Mouse (Mus musculus) CH12.LX (cell line): Measurements from ENCODE around the gene Btbd2. TPM values are rescaled to one million over a fixed set of nuclear protein-coding genes. Genes with fewer than 3 reads are reported as not detected.

Experiments
- DNase-seq: peaks from one replicate; pipeline ENCODE4 v3.0.0-alpha.2; 2013; ENCODE audit errors: extremely low read depth
- H3K27ac ChIP-seq: 2 replicates; pipeline ENCODE4 v1.5.1; 2012; ENCODE audit warnings: low read depth, mild to moderate bottlenecking, control low read depth, moderate library complexity; ENCODE audit not compliant: insufficient read depth
- H3K27me3 ChIP-seq: replicated peaks from 2 replicates; pipeline ENCODE3; 2012; ENCODE audit warnings: inconsistent platforms
- H3K36me3 ChIP-seq, 2 experiments: replicated peaks in 1 of 2; 2 replicates each; pipeline versions ENCODE3 to v1.6.1; 2012; ENCODE audit warnings: inconsistent platforms in 1 of 2, low read length in 1 of 2, mild to moderate bottlenecking in 1 of 2, mixed read lengths in 1 of 2, moderate library complexity in 1 of 2; ENCODE audit not compliant: control insufficient read depth in 1 of 2, insufficient read depth in 1 of 2
- H3K4me1 ChIP-seq, 2 experiments: 2 replicates each; pipeline ENCODE4 v1.6.1; 2012; ENCODE audit warnings: inconsistent platforms in 1 of 2, moderate library complexity in 1 of 2; ENCODE audit not compliant: insufficient read depth in 2 of 2, control insufficient read depth in 1 of 2
- H3K4me2 ChIP-seq: 2 replicates; pipeline ENCODE4 v1.6.1; 2012; ENCODE audit warnings: low read depth, mild to moderate bottlenecking, control low read depth; ENCODE audit not compliant: poor library complexity, insufficient read depth, severe bottlenecking
- H3K4me3 ChIP-seq, 3 experiments: fragments of 150-350 bp in 1 of 3; sonication (generic) in 1 of 3; replicated peaks in 1 of 3; 2 replicates each; pipeline versions ENCODE3 to v1.5.1; 2011 to 2012; ENCODE audit warnings: low read depth in 2 of 3, low read length in 2 of 3, mild to moderate bottlenecking in 2 of 3, moderate library complexity in 2 of 3, control low read depth in 1 of 3, improper control_type of control experiment in 1 of 3, inconsistent platforms in 1 of 3, mixed read lengths in 1 of 3; ENCODE audit not compliant: poor library complexity in 1 of 3
- H3K79me2 ChIP-seq: replicated peaks from 2 replicates; pipeline ENCODE4 v1.6.1; 2012; ENCODE audit warnings: mild to moderate bottlenecking, moderate library complexity; ENCODE audit not compliant: control insufficient read depth, poor library complexity, insufficient read depth, severe bottlenecking; ENCODE audit errors: extremely low read depth
- H3K9ac ChIP-seq: 2 replicates; pipeline ENCODE4 v1.6.1; 2012; ENCODE audit warnings: low read depth, mild to moderate bottlenecking, control low read depth, moderate library complexity; ENCODE audit not compliant: insufficient read depth
- H3K9me3 ChIP-seq: replicated peaks from 2 replicates; pipeline ENCODE3; 2012; ENCODE audit warnings: low read length, inconsistent platforms, mixed read lengths
- CHD1 ChIP-seq: IDR thresholded peaks from 2 replicates; pipeline ENCODE4 v1.6.1; 2012; ENCODE audit warnings: low read depth, low read length, improper control_type of control experiment, inconsistent platforms
- CHD2 ChIP-seq: IDR thresholded peaks from 2 replicates; pipeline ENCODE4 v1.6.1; 2011; ENCODE audit warnings: low read length, improper control_type of control experiment
- ELF1 ChIP-seq: IDR thresholded peaks from 2 replicates; pipeline ENCODE4 v1.6.1; 2014; ENCODE audit warnings: low read depth, mild to moderate bottlenecking, inconsistent platforms, low read length, improper control_type of control experiment
- EP300 ChIP-seq: IDR thresholded peaks from 2 replicates; pipeline ENCODE4 v1.6.1; 2011; ENCODE audit warnings: low read length, improper control_type of control experiment
- ETS1 ChIP-seq: conservative IDR thresholded peaks from 2 replicates; pipeline ENCODE4 v1.6.1; 2012; ENCODE audit warnings: low read depth, mild to moderate bottlenecking, inconsistent platforms, low read length, improper control_type of control experiment, moderate library complexity
- GABPA ChIP-seq: IDR thresholded peaks from 2 replicates; pipeline ENCODE4 v1.6.1; 2012; ENCODE audit warnings: low read depth, low read length, improper control_type of control experiment, inconsistent platforms; ENCODE audit not compliant: insufficient replicate concordance
- MAFK ChIP-seq: IDR thresholded peaks from 2 replicates; pipeline ENCODE4 v1.6.1; 2011; ENCODE audit warnings: low read length, improper control_type of control experiment; ENCODE audit not compliant: insufficient replicate concordance
- MAX ChIP-seq: IDR thresholded peaks from 2 replicates; pipeline ENCODE4 v1.6.1; 2011; ENCODE audit warnings: low read length, improper control_type of control experiment
- NELFE ChIP-seq: IDR thresholded peaks from 2 replicates; pipeline ENCODE4 v1.6.1; 2011; ENCODE audit warnings: low read depth, low read length, improper control_type of control experiment
- SIN3A ChIP-seq: IDR thresholded peaks from 2 replicates; pipeline ENCODE4 v1.6.1; 2012; ENCODE audit warnings: low read length, improper control_type of control experiment, inconsistent platforms
- SMC3 ChIP-seq: IDR thresholded peaks from 2 replicates; pipeline ENCODE4 v1.6.1; 2011; ENCODE audit warnings: low read depth, low read length, improper control_type of control experiment
- ZMIZ1 ChIP-seq: IDR thresholded peaks from 2 replicates; pipeline ENCODE4 v1.6.1; 2012; ENCODE audit warnings: low read depth, mild to moderate bottlenecking, inconsistent platforms, low read length, improper control_type of control experiment
- ZNF384 ChIP-seq: IDR thresholded peaks from 2 replicates; pipeline ENCODE4 v1.6.1; 2012; ENCODE audit warnings: low read depth, low read length, improper control_type of control experiment, inconsistent platforms
- dilution Hi-C: fragments of 300-500 bp; cut with MboI; formaldehyde crosslinking; loops from 2 replicates; pipeline ENCODE4 v1.14.3; 2020; ENCODE audit warnings: low sequenced_read_pairs; ENCODE audit not compliant: extremely low pct_unique_long_range_greater_than_20kb, extremely low pct_ligation_motif_present
- in situ Hi-C: fragments of 300-500 bp; cut with MboI; formaldehyde crosslinking; loops from 3 replicates; pipeline ENCODE4 v1.14.3; 2019; ENCODE audit warnings: low sequenced_read_pairs, low pct_ligation_motif_present, low pct_unique_long_range_greater_than_20kb, mixed read lengths
- polyA plus RNA-seq: library from polyadenylated mRNA; unstranded; fragments of >175 nt; gene quantifications from 2 replicates; pipeline ENCODE4 v1.2.1, GENCODE M21; 2012; ENCODE audit warnings: low read depth; ENCODE audit not compliant: insufficient read length
- total RNA-seq, 2 experiments: library from RNA; depleted of rRNA; stranded (reverse); fragments of 300-350 nt in 1 of 2; fragments of >200 nt in 1 of 2; gene quantifications; 2 replicates each; pipeline ENCODE4 v1.2.3; 2012 to 2014

Gene Btbd2
- total and polyA plus RNA-seq, 3 experiments: 11.1 to 26.2 (median 19.4) TPM

DNA sequence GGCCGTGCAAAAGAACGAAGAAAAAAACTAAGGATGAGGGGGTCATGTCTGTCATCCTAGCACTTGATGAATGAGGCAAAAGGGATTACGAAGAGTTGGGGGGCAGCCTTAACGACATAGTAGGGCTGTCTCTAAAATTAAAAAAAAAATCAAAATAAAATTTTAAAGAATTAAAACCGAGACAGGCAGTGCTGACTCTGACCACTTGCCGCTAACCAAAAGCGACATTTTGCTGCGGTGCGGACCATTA, 35.3 kb downstream of the Btbd2 start:
- dilution Hi-C loops: no loop called here

DNA sequence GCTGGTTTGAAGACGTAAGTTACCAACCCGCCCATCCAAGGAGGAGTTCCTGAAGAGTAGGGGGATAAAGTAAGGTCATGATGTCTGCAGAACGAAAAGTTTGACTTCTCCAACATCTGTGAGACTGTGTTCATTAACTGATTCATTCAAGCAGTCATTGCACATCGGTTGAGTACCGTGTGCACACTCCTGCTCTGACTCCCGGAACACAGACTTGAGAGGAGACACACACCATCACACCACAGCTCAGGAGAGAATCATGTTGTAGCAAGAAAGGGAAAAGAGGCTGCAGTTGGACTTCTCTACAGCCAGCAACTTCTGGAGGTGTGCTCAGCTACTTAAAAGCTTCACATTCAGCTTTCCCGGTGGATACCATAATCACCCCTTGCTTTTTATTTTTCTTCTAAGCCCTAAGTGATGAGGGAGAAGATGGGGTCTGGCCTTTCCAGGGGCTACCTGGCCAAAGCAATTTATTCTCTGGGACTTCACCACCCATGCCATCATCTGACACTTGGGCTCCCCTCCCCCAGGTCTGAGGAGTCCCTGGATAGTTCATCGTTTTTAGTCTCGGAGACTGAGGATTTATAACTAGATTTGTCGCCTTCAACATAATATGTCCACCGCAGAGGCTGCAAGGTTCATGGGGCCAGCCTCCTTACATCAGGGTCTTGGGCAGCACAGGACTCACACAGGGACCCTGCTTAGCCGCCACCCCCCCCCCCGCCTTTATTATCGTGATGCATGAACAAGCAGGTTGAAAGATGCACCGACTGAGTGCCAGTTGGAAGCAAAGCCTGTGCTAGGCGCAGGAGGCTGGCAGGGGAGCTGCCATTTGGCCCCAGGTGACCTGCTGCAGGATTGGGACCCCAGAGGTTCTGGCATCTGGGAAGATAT, 35.8 kb downstream of the Btbd2 start:
- TF ChIP-seq NELFE: peak; percentile 12; the same call in 1 of the 2 replicates
- no peak for TF ChIP-seq GABPA
- 0 out of 2 replicates have a peak, but pooled peaks have one; percentile 37 for TF ChIP-seq CHD1
- Histone ChIP-seq H3K4me1 (peaks cover 20 to 35% of the 10 kb centered on the region in 2 experiments), H3K4me3 (peak overlapping the region; percentile 63 to 87 (median 63)), H3K4me2 (peak overlapping the region; percentile 98), H3K36me3 (peaks cover 8 to 30% of the 10 kb centered on the region in 2 experiments), H3K27ac (no peak overlapping the region), H3K9ac (peak overlapping the region; percentile 69), H3K9me3 (no peaks in the 10 kb centered on the region), H3K79me2 (peaks cover 18% of the 10 kb centered on the region), H3K27me3 (no peaks in the 10 kb centered on the region)
- in situ Hi-C loops: no loop called here
- dilution Hi-C loops: no loop called here
- no peak for DNase-seq

More for the DNA sequence above, 35.3 kb downstream of the Btbd2 start:
- DNase-seq: no peak
- Histone ChIP-seq H3K4me1 (peaks cover 20 to 41% of the 10 kb centered on the region in 2 experiments), H3K27ac (no peak overlapping the region), H3K79me2 (peaks cover 20% of the 10 kb centered on the region), H3K4me3 (peak overlapping the region; percentile 63 to 87 (median 63))
- TF ChIP-seq ZNF384: no peak
- no peak for TF ChIP-seq MAFK
- TF ChIP-seq MAX: no peak
- TF ChIP-seq, all 38 proteins: peak for 0
- Histone ChIP-seq H3K9me3 (no peaks in the 10 kb centered on the region), H3K27me3 (no peaks in the 10 kb centered on the region), H3K4me2 (peak overlapping the region; percentile 98), H3K9ac (peak overlapping the region; percentile 69), H3K36me3 (peaks cover 3 to 30% of the 10 kb centered on the region in 2 experiments)
- in situ Hi-C loops: no loop called here

DNA sequence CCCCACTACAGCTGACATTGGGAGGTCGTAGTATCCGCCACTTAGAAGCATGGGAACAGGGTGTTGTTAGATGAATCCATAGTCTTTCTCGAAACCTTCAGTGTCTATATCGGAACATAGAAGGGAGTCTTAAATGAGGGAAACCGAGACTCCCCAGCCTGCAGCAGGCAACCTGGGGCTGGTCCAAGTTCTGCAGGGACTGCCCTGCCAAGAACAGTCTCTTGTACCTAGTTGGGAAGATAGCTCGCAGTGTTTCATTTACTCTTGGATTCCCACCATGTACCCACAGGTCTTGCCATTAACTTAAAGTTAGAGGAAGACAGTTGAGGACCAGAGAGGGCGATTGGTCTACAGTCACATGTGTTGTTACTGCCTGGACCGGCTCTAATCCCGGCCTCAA, 36.5 kb downstream of the Btbd2 start:
- H3K4me2 ChIP-seq: no peak overlapping the region
- peaks cover 18 to 29% of the 10 kb centered on the region in 2 experiments for H3K4me1 ChIP-seq
- H3K79me2 ChIP-seq: peaks cover 18% of the 10 kb centered on the region
- dilution Hi-C loops (no loop called here), in situ Hi-C loops (no loop called here)
- no peak for DNase-seq
- no peaks in the 10 kb centered on the region for H3K27me3 ChIP-seq
- no peak overlapping the region for H3K9ac ChIP-seq
- H3K27ac ChIP-seq: no peak overlapping the region
- H3K4me3 ChIP-seq: no peak overlapping the region
- H3K36me3 ChIP-seq: peaks cover 13 to 30% of the 10 kb centered on the region in 2 experiments
- TF ChIP-seq SMC3 (no peak), SIN3A (no peak), EP300 (no peak), ZMIZ1 (no peak), CHD2 (no peak), ETS1 (no peak), ELF1 (no peak)
- no peaks in the 10 kb centered on the region for H3K9me3 ChIP-seq
